Mouse (Mus musculus): ENCODE measurements around the gene Mllt6. TPM values are rescaled to one million over a fixed set of nuclear protein-coding genes. Genes with fewer than 3 reads are reported as not detected.

The Mllt6 gene
- total and polyA plus RNA-seq, 3 experiments = 24.3 to 55.6 (median 43.0) TPM

DNA sequence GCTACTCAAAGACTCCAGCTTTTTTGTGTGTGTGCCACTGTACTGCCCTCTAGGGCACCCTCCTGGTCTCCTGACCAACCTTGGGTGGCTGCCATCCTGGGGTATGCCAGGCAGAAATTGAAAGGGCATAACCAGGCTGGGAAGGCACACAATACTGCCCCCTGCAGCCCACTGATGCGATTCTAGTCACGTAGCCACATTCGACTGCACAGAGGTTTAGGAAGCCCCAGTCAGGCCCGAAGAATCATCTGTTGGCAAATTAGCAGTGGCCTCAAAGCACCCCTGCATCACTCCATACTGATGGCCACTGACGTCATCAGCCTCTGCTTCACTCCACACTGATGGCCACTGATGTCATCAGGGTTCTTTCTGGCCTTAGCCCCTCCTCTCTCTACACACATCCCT is 43.8 kb upstream of the Mllt6 start:
- Histone ChIP-seq H3K4me1 (ENCODE audit: control insufficient read depth in 1 of 2, insufficient read depth in 2 of 2) (peaks cover 11 to 19% of the 10 kb centered on the region in 2 experiments), H3K27ac (ENCODE audit: insufficient read depth, low read depth) (no peak overlapping the region), H3K36me3 (replicated peaks in 1 of 2; ENCODE audit: control insufficient read depth in 1 of 2, insufficient read depth in 1 of 2, low read length in 1 of 2) (no peaks in the 10 kb centered on the region), H3K9me3 (replicated peaks; ENCODE audit: low read length) (peaks cover 3% of the 10 kb centered on the region), H3K9ac (ENCODE audit: insufficient read depth, low read depth) (no peak overlapping the region), H3K4me2 (ENCODE audit: insufficient read depth, low read depth, poor library complexity, severe bottlenecking) (no peak overlapping the region), H3K79me2 (replicated peaks; ENCODE audit: control insufficient read depth, extremely low read depth, insufficient read depth, poor library complexity, severe bottlenecking) (no peaks in the 10 kb centered on the region), H3K4me3 (replicated peaks in 1 of 3; ENCODE audit: low read depth in 2 of 3, low read length in 2 of 3, poor library complexity in 1 of 3) (no peak overlapping the region), H3K27me3 (replicated peaks) (peaks cover 38% of the 10 kb centered on the region)
- dilution Hi-C loops (cut with MboI; ENCODE audit: extremely low pct_ligation_motif_present, extremely low pct_unique_long_range_greater_than_20kb, low sequenced_read_pairs) (no loop called here), in situ Hi-C loops (cut with MboI; ENCODE audit: low pct_ligation_motif_present, low pct_unique_long_range_greater_than_20kb, low sequenced_read_pairs) (no loop called here)
- TF ChIP-seq MYC (IDR thresholded peaks at IDR 0.05; ENCODE audit: low read depth, low read length) (no peak), NELFE (IDR thresholded peaks at IDR 0.05; ENCODE audit: low read depth, low read length) (no peak), SMC3 (IDR thresholded peaks at IDR 0.05; ENCODE audit: low read depth, low read length) (peak; percentile 72), TCF12 (IDR thresholded peaks at IDR 0.05; ENCODE audit: low read depth, low read length) (no peak), GABPA (IDR thresholded peaks at IDR 0.05; ENCODE audit: insufficient replicate concordance, low read depth, low read length) (no peak), MEF2A (IDR thresholded peaks at IDR 0.05; ENCODE audit: borderline replicate concordance, low read depth, low read length) (no peak), TBP (conservative IDR thresholded peaks at IDR 0.05; ENCODE audit: low read depth, low read length) (no peak), BHLHE40 (IDR thresholded peaks at IDR 0.05; ENCODE audit: low read depth, low read length) (no peak; the same call in 1 of the 2 replicates), POLR2A (IDR thresholded peaks at IDR 0.05; ENCODE audit: low read depth, low read length) (no peak), ETS1 (conservative IDR thresholded peaks at IDR 0.05; ENCODE audit: low read depth, low read length) (no peak), USF2 (conservative IDR thresholded peaks at IDR 0.05; ENCODE audit: low read depth, low read length) (no peak), PAX5 (IDR thresholded peaks at IDR 0.05; ENCODE audit: low read length) (no peak), MAZ (IDR thresholded peaks at IDR 0.05; ENCODE audit: low read depth, low read length) (no peak), MAX (IDR thresholded peaks at IDR 0.05; ENCODE audit: low read length) (no peak), RAD21 (IDR thresholded peaks at IDR 0.05; ENCODE audit: low read depth, low read length) (peak; percentile 57), E2F4 (IDR thresholded peaks at IDR 0.05; ENCODE audit: insufficient replicate concordance, low read depth, low read length) (no peak), JUN (IDR thresholded peaks at IDR 0.05; ENCODE audit: insufficient read depth, low read depth, low read length) (no peak), HCFC1 (IDR thresholded peaks at IDR 0.05; ENCODE audit: low read depth, low read length) (no peak), ZC3H11A (IDR thresholded peaks at IDR 0.05; ENCODE audit: low read depth, low read length) (no peak), POLR2AphosphoS2 (IDR thresholded peaks at IDR 0.05; ENCODE audit: low read depth, low read length) (no peak), CTCF (conservative IDR thresholded peaks at IDR 0.05 in 1 of 2, IDR thresholded peaks at IDR 0.05 in 1 of 2; ENCODE audit: low read depth in 2 of 2, low read length in 2 of 2) (peak; percentile 24 to 78; a peak in 3 of 4 replicates), EP300 (IDR thresholded peaks at IDR 0.05; ENCODE audit: low read length) (no peak)
- peak; percentile 48 for DNase-seq (ENCODE audit: extremely low read depth)

DNA sequence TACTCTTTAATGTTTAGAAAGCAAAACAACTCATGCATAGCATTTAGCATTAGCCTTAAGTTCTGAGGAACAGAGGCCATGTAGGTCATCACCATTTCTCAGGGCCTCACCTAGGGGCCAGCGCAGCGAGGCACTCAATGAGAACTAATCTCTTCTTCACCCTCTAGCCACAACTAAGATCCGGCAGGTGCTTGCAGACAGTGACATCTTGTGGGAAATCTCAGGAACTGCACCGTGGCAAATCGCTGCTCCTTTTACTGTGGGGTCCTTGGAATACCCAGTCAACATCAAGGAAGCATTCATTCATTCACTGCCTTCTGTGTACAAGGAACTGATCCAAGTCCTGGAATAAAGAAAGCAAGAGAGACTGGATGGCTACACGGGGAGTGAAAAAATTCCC is 40.8 kb upstream of the Mllt6 start:
- Histone ChIP-seq H3K9ac (ENCODE audit: insufficient read depth, low read depth) (no peak overlapping the region), H3K36me3 (replicated peaks in 1 of 2; ENCODE audit: control insufficient read depth in 1 of 2, insufficient read depth in 1 of 2, low read length in 1 of 2) (no peaks in the 10 kb centered on the region), H3K79me2 (replicated peaks; ENCODE audit: control insufficient read depth, extremely low read depth, insufficient read depth, poor library complexity, severe bottlenecking) (no peaks in the 10 kb centered on the region), H3K4me3 (replicated peaks in 1 of 3; ENCODE audit: low read depth in 2 of 3, low read length in 2 of 3, poor library complexity in 1 of 3) (no peak overlapping the region), H3K4me1 (ENCODE audit: control insufficient read depth in 1 of 2, insufficient read depth in 2 of 2) (peaks cover 11 to 19% of the 10 kb centered on the region in 2 experiments), H3K4me2 (ENCODE audit: insufficient read depth, low read depth, poor library complexity, severe bottlenecking) (0 out of 2 replicates have a peak overlapping the region, but pooled peaks have one; percentile 80), H3K27me3 (replicated peaks) (peaks cover 39% of the 10 kb centered on the region), H3K9me3 (replicated peaks; ENCODE audit: low read length) (peaks cover 5% of the 10 kb centered on the region), H3K27ac (ENCODE audit: insufficient read depth, low read depth) (no peak overlapping the region)
- dilution Hi-C loops (cut with MboI; ENCODE audit: extremely low pct_ligation_motif_present, extremely low pct_unique_long_range_greater_than_20kb, low sequenced_read_pairs) = no loop called here
- peak; percentile 76 for DNase-seq (ENCODE audit: extremely low read depth)
- TF ChIP-seq USF2 (conservative IDR thresholded peaks at IDR 0.05; ENCODE audit: low read depth, low read length) = no peak
- TF ChIP-seq CTCF (conservative IDR thresholded peaks at IDR 0.05 in 1 of 2, IDR thresholded peaks at IDR 0.05 in 1 of 2; ENCODE audit: low read depth in 2 of 2, low read length in 2 of 2) = peak; percentile 99 to 100
- TF ChIP-seq NRF1 (IDR thresholded peaks at IDR 0.05; ENCODE audit: low read depth, low read length) = peak; percentile 58
- peak; percentile 99 for TF ChIP-seq SMC3 (IDR thresholded peaks at IDR 0.05; ENCODE audit: low read depth, low read length)
- TF ChIP-seq ZC3H11A (IDR thresholded peaks at IDR 0.05; ENCODE audit: low read depth, low read length) = peak; percentile 95
- TF ChIP-seq RCOR1 (conservative IDR thresholded peaks at IDR 0.05; ENCODE audit: low read depth, low read length) = no peak
- no peak for TF ChIP-seq POLR2AphosphoS2 (IDR thresholded peaks at IDR 0.05; ENCODE audit: low read depth, low read length)
- TF ChIP-seq HCFC1 (IDR thresholded peaks at IDR 0.05; ENCODE audit: low read depth, low read length) = no peak
- no peak for TF ChIP-seq GABPA (IDR thresholded peaks at IDR 0.05; ENCODE audit: insufficient replicate concordance, low read depth, low read length)
- TF ChIP-seq MYC (IDR thresholded peaks at IDR 0.05; ENCODE audit: low read depth, low read length) = peak; percentile 44; the same call in 1 of the 2 replicates
- TF ChIP-seq MAZ (IDR thresholded peaks at IDR 0.05; ENCODE audit: low read depth, low read length) = peak; percentile 23; the same call in 1 of the 2 replicates
- TF ChIP-seq JUND (conservative IDR thresholded peaks at IDR 0.05; ENCODE audit: low read depth, low read length) = peak; percentile 40; the same call in 1 of the 2 replicates
- no peak for TF ChIP-seq TBP (conservative IDR thresholded peaks at IDR 0.05; ENCODE audit: low read depth, low read length)
- TF ChIP-seq ELF1 (IDR thresholded peaks at IDR 0.05; ENCODE audit: low read depth, low read length) = peak; percentile 47; the same call in 1 of the 2 replicates
- peak; percentile 54; the same call in 1 of the 2 replicates for TF ChIP-seq MEF2A (IDR thresholded peaks at IDR 0.05; ENCODE audit: borderline replicate concordance, low read depth, low read length)
- peak; percentile 73 for TF ChIP-seq IRF4 (IDR thresholded peaks at IDR 0.05; ENCODE audit: low read depth, low read length)
- peak; percentile 100 for TF ChIP-seq RAD21 (IDR thresholded peaks at IDR 0.05; ENCODE audit: low read depth, low read length)
- TF ChIP-seq NELFE (IDR thresholded peaks at IDR 0.05; ENCODE audit: low read depth, low read length) = peak; percentile 48; the same call in 1 of the 2 replicates
- 0 out of 2 replicates have a peak, but pooled peaks have one; percentile 25 for TF ChIP-seq MAFK (IDR thresholded peaks at IDR 0.05; ENCODE audit: insufficient replicate concordance, low read length)
- in situ Hi-C loops (cut with MboI; ENCODE audit: low pct_ligation_motif_present, low pct_unique_long_range_greater_than_20kb, low sequenced_read_pairs) = loop anchor here (5.0 kb wide), 2 partner anchors 45 to 135 kb away; partner anchors contain the start of gene Srcin1
